Mouse (Mus musculus): ENCODE data around the gene Gm20388. TPM values are rescaled to one million over a fixed set of nuclear protein-coding genes. Genes with fewer than 3 reads are reported as not detected.

Gm20388 gene
- polyA plus RNA-seq, 1 experiment from 2014 or later: not detected

GRCm38 (mm10) chr8:120321724-120322123, 411.1 kb downstream of the Gm20388 start:
- ATAC-seq (ENCODE audit: insufficient number of reproducible peaks, low FRiP score, low TSS enrichment, low read depth) (no peak), DNase-seq (ENCODE audit: low spot score) (no peak)
- Histone ChIP-seq H3K27me3 (ENCODE audit: control insufficient read depth, insufficient read depth, low read length) (no peaks in the 10 kb centered on the region; the same call in 1 of the 2 replicates), H3K4me2 (ENCODE audit: low read depth, severe bottlenecking) (no peak overlapping the region), H3K9ac (ENCODE audit: low read length) (no peak overlapping the region), H3K27ac (replicated peaks; ENCODE audit: low read depth, low read length) (no peak overlapping the region), H3K4me3 (ENCODE audit: low read depth, low read length) (no peak overlapping the region), H3K36me3 (ENCODE audit: control insufficient read depth, insufficient read depth, low read length) (no peaks in the 10 kb centered on the region), H3K4me1 (ENCODE audit: control insufficient read depth, insufficient read depth, low read length) (peaks cover 34% of the 10 kb centered on the region), H3K9me3 (ENCODE audit: control insufficient read depth, low read length) (no peaks in the 10 kb centered on the region)
- 38% methylated on average over 6 of the region's 6 CpGs for WGBS

GRCm38 (mm10) chr8:120322956-120323448, 412.4 kb downstream of the Gm20388 start:
- no peak overlapping the region; the same call in 1 of the 2 replicates for H3K9ac ChIP-seq (ENCODE audit: low read length)
- 7% methylated on average over 20 of the region's 20 CpGs for whole genome bisulfite sequencing
- peak overlapping the region; percentile 85 for H3K27ac ChIP-seq (replicated peaks; ENCODE audit: low read depth, low read length)
- peak overlapping the region; percentile 17; the same call in 1 of the 2 replicates for H3K4me2 ChIP-seq (ENCODE audit: low read depth, severe bottlenecking)
- no peaks in the 10 kb centered on the region for H3K9me3 ChIP-seq (ENCODE audit: control insufficient read depth, low read length)
- H3K36me3 ChIP-seq (ENCODE audit: control insufficient read depth, insufficient read depth, low read length): no peaks in the 10 kb centered on the region
- peaks cover 27% of the 10 kb centered on the region for H3K4me1 ChIP-seq (ENCODE audit: control insufficient read depth, insufficient read depth, low read length)
- DNase-seq (ENCODE audit: low spot score) (peak; percentile 75), ATAC-seq (ENCODE audit: insufficient number of reproducible peaks, low FRiP score, low TSS enrichment, low read depth) (peak; percentile 70)
- no peaks in the 10 kb centered on the region; the same call in 1 of the 2 replicates for H3K27me3 ChIP-seq (ENCODE audit: control insufficient read depth, insufficient read depth, low read length)
- no peak overlapping the region for H3K4me3 ChIP-seq (ENCODE audit: low read depth, low read length)

GRCm38 (mm10) chr8:120324555-120324954, 413.9 kb downstream of the Gm20388 start:
- Histone ChIP-seq H3K4me1 (ENCODE audit: control insufficient read depth, insufficient read depth, low read length) (peaks cover 25% of the 10 kb centered on the region), H3K36me3 (ENCODE audit: control insufficient read depth, insufficient read depth, low read length) (no peaks in the 10 kb centered on the region)
- DNase-seq (ENCODE audit: low spot score): no peak

GRCm38 (mm10) chr8:120325172-120325767, 414.6 kb downstream of the Gm20388 start:
- Histone ChIP-seq H3K27ac (replicated peaks; ENCODE audit: low read depth, low read length) (no peak overlapping the region), H3K4me2 (ENCODE audit: low read depth, severe bottlenecking) (no peak overlapping the region), H3K27me3 (ENCODE audit: control insufficient read depth, insufficient read depth, low read length) (no peaks in the 10 kb centered on the region; the same call in 1 of the 2 replicates), H3K9me3 (ENCODE audit: control insufficient read depth, low read length) (no peaks in the 10 kb centered on the region), H3K4me1 (ENCODE audit: control insufficient read depth, insufficient read depth, low read length) (peaks cover 25% of the 10 kb centered on the region), H3K36me3 (ENCODE audit: control insufficient read depth, insufficient read depth, low read length) (no peaks in the 10 kb centered on the region), H3K9ac (ENCODE audit: low read length) (no peak overlapping the region), H3K4me3 (ENCODE audit: low read depth, low read length) (no peak overlapping the region)
- DNase-seq (ENCODE audit: low spot score) (no peak), ATAC-seq (ENCODE audit: insufficient number of reproducible peaks, low FRiP score, low TSS enrichment, low read depth) (no peak)
- WGBS: 75% methylated on average over 5 of the region's 5 CpGs

More at GRCm38 (mm10) chr8:120324555-120324954, 413.9 kb downstream of the Gm20388 start:
- Histone ChIP-seq H3K27me3 (ENCODE audit: control insufficient read depth, insufficient read depth, low read length) (no peaks in the 10 kb centered on the region; the same call in 1 of the 2 replicates), H3K9me3 (ENCODE audit: control insufficient read depth, low read length) (no peaks in the 10 kb centered on the region), H3K4me3 (ENCODE audit: low read depth, low read length) (no peak overlapping the region), H3K9ac (ENCODE audit: low read length) (no peak overlapping the region), H3K27ac (replicated peaks; ENCODE audit: low read depth, low read length) (no peak overlapping the region), H3K4me2 (ENCODE audit: low read depth, severe bottlenecking) (no peak overlapping the region)
- no peak for ATAC-seq (ENCODE audit: insufficient number of reproducible peaks, low FRiP score, low TSS enrichment, low read depth)
- 48% methylated on average over 3 of the region's 3 CpGs for WGBS

- ATAC-seq (ENCODE audit: insufficient number of reproducible peaks, low FRiP score, low TSS enrichment, low read depth) (no peak), DNase-seq (ENCODE audit: low spot score) (no peak)
- Histone ChIP-seq H3K4me2 (ENCODE audit: low read depth, severe bottlenecking) (no peak overlapping the region), H3K27me3 (ENCODE audit: control insufficient read depth, insufficient read depth, low read length) (no peaks in the 10 kb centered on the region; the same call in 1 of the 2 replicates), H3K36me3 (ENCODE audit: control insufficient read depth, insufficient read depth, low read length) (no peaks in the 10 kb centered on the region), H3K27ac (replicated peaks; ENCODE audit: low read depth, low read length) (no peak overlapping the region), H3K9ac (ENCODE audit: low read length) (no peak overlapping the region), H3K4me1 (ENCODE audit: control insufficient read depth, insufficient read depth, low read length) (peaks cover 32% of the 10 kb centered on the region), H3K9me3 (ENCODE audit: control insufficient read depth, low read length) (no peaks in the 10 kb centered on the region), H3K4me3 (ENCODE audit: low read depth, low read length) (no peak overlapping the region)
- 52% methylated on average over 3 of the region's 3 CpGs for WGBS
Measured at GRCm38 (mm10) chr8:120327131-120327554, 416.5 kb downstream of the Gm20388 start.

- no peak for ATAC-seq (ENCODE audit: insufficient number of reproducible peaks, low FRiP score, low TSS enrichment, low read depth)
- no peak overlapping the region for H3K4me3 ChIP-seq (ENCODE audit: low read depth, low read length)
- H3K27ac ChIP-seq (replicated peaks; ENCODE audit: low read depth, low read length): no peak overlapping the region
- no peak overlapping the region for H3K4me2 ChIP-seq (ENCODE audit: low read depth, severe bottlenecking)
- H3K9me3 ChIP-seq (ENCODE audit: control insufficient read depth, low read length): no peaks in the 10 kb centered on the region
- no peaks in the 10 kb centered on the region; the same call in 1 of the 2 replicates for H3K27me3 ChIP-seq (ENCODE audit: control insufficient read depth, insufficient read depth, low read length)
- no peak for DNase-seq (ENCODE audit: low spot score)
- H3K36me3 ChIP-seq (ENCODE audit: control insufficient read depth, insufficient read depth, low read length): no peaks in the 10 kb centered on the region
- no peak overlapping the region for H3K9ac ChIP-seq (ENCODE audit: low read length)
- H3K4me1 ChIP-seq (ENCODE audit: control insufficient read depth, insufficient read depth, low read length): peaks cover 18% of the 10 kb centered on the region
- WGBS: 89% methylated on average over 13 of the region's 13 CpGs
Measured at GRCm38 (mm10) chr8:120328361-120329022, 417.9 kb downstream of the Gm20388 start.

GRCm38 (mm10) chr8:120329030-120329748, 418.5 kb downstream of the Gm20388 start:
- WGBS: 90% methylated on average over 11 of the region's 11 CpGs
- no peaks in the 10 kb centered on the region for H3K9me3 ChIP-seq (ENCODE audit: control insufficient read depth, low read length)
- DNase-seq (ENCODE audit: low spot score) (no peak), ATAC-seq (ENCODE audit: insufficient number of reproducible peaks, low FRiP score, low TSS enrichment, low read depth) (no peak)
- H3K4me2 ChIP-seq (ENCODE audit: low read depth, severe bottlenecking): no peak overlapping the region
- H3K27me3 ChIP-seq (ENCODE audit: control insufficient read depth, insufficient read depth, low read length): no peaks in the 10 kb centered on the region; the same call in 1 of the 2 replicates
- no peak overlapping the region for H3K4me3 ChIP-seq (ENCODE audit: low read depth, low read length)
- peaks cover 12% of the 10 kb centered on the region for H3K4me1 ChIP-seq (ENCODE audit: control insufficient read depth, insufficient read depth, low read length)
- no peaks in the 10 kb centered on the region for H3K36me3 ChIP-seq (ENCODE audit: control insufficient read depth, insufficient read depth, low read length)
- H3K9ac ChIP-seq (ENCODE audit: low read length): no peak overlapping the region
- H3K27ac ChIP-seq (replicated peaks; ENCODE audit: low read depth, low read length): no peak overlapping the region

- ATAC-seq (ENCODE audit: insufficient number of reproducible peaks, low FRiP score, low TSS enrichment, low read depth) (no peak), DNase-seq (ENCODE audit: low spot score) (no peak)
- no peaks in the 10 kb centered on the region for H3K27me3 ChIP-seq (ENCODE audit: control insufficient read depth, insufficient read depth, low read length)
- H3K9ac ChIP-seq (ENCODE audit: low read length): no peak overlapping the region
- H3K9me3 ChIP-seq (ENCODE audit: control insufficient read depth, low read length): no peaks in the 10 kb centered on the region
- H3K36me3 ChIP-seq (ENCODE audit: control insufficient read depth, insufficient read depth, low read length): no peaks in the 10 kb centered on the region
- H3K4me3 ChIP-seq (ENCODE audit: low read depth, low read length): no peak overlapping the region
- 67% methylated on average over 7 of the region's 7 CpGs for WGBS
- peaks cover 26% of the 10 kb centered on the region for H3K4me1 ChIP-seq (ENCODE audit: control insufficient read depth, insufficient read depth, low read length)
- H3K27ac ChIP-seq (replicated peaks; ENCODE audit: low read depth, low read length): no peak overlapping the region
- H3K4me2 ChIP-seq (ENCODE audit: low read depth, severe bottlenecking): no peak overlapping the region
Measured at GRCm38 (mm10) chr8:120331027-120331426, 420.4 kb downstream of the Gm20388 start.
